Mouse (Mus musculus) layer of hippocampus, adult 2 months (tissue): ENCODE data around the gene Elmo2. TPM values are rescaled to one million over a fixed set of nuclear protein-coding genes. Genes with fewer than 3 reads are reported as not detected.

Experiments used
- DNase-seq, 2 experiments: peaks; one replicate each; pipeline ENCODE4 v3.0.0; 2022; ENCODE audit warnings: low spot score in 2 of 2
- H3K27ac ChIP-seq: fragments of 200-600 bp; 2 replicates; pipeline ENCODE4 v1.8.1; 2022
- H3K4me3 ChIP-seq: fragments of 200-600 bp; 2 replicates; pipeline ENCODE4 v1.8.1; 2022; ENCODE audit warnings: mild to moderate bottlenecking
- CTCF ChIP-seq: fragments of 200-600 bp; conservative IDR thresholded peaks from 2 replicates; pipeline ENCODE4 v1.8.1; 2022; ENCODE audit warnings: antibody characterized with exemption, mild to moderate bottlenecking, moderate library complexity
- total RNA-seq, 2 experiments: library from RNA; stranded (reverse); gene quantifications; 2 replicates each; pipeline ENCODE4 v1.2.3; 2021

Elmo2 gene
- total RNA-seq, 2 experiments from 2014 or later = 200 to 202 TPM

DNA sequence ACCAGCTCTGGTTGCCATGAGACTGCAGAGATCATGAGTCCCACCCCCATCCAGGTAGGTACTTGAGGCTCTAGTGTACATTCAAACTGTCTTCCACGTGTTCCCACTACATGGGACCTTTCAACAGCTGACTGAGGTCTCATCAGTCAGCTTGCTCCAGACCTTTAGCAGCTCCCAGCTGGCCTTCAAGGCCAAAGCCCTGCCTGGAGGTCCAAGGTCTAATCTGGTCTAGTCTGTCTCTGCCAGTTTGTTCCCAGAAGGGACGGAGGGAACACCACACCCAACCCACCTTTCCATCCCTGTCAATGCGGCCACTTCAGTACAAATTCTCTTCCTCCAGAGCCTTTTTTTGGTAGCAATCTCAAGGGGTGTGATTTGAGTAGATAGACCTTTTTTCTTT lies 42.6 kb downstream of the Elmo2 start:
- no peak for TF ChIP-seq CTCF
- no peak overlapping the region for H3K4me3 ChIP-seq
- H3K27ac ChIP-seq = no peak overlapping the region
- no peak for DNase-seq

DNA sequence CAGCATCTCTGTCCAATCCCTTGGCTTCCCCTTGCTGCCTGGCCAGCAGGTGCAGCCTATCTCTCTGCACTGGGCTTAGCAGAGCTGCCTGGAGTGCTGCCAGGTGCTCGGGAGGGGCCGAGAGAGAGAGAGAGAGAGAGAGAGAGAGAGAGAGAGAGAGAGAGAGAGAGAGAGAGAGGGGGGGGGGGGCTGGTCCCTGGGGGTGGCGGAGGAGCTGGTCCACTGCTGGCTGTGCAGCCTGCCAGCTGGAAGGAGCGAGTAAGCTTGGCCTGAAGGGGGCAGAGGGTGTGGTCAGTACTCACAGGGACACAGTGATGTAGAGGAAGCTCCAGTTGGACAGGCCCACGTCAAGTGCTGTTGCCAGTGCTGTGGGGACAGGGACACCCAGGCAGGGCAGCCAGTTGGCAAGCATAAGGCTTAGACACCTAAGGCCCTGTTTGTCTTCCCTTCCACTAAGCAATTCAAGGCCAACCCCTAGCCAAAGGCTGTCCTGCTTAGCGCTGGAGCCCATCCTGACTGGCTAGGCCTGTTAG lies 44.4 kb downstream of the Elmo2 start:
- TF ChIP-seq CTCF = no peak
- no peak overlapping the region for H3K27ac ChIP-seq
- no peak overlapping the region for H3K4me3 ChIP-seq
- DNase-seq = no peak

DNA sequence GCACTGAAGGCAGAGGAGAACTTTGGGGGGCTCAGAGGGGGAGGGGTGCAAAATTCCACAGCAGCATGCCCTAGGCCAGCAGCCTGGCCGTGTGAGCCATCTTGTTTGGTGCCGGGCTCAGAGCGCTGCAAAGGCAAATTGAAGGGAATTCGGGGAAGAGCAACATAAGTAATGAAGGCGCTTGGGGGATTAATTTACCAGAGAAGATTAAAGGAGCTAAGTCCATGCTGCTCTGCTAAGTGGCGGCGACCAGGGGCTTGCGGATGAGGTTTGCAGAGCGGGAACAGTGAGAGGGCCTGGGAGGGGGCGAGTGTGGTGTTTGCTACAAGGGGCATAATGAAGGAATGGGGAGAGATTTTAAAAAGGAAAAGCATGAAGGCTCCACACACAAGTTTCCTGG lies 46.9 kb downstream of the Elmo2 start:
- no peak for DNase-seq
- Histone ChIP-seq H3K4me3 (no peak overlapping the region), H3K27ac (no peak overlapping the region)
- no peak for TF ChIP-seq CTCF

DNA sequence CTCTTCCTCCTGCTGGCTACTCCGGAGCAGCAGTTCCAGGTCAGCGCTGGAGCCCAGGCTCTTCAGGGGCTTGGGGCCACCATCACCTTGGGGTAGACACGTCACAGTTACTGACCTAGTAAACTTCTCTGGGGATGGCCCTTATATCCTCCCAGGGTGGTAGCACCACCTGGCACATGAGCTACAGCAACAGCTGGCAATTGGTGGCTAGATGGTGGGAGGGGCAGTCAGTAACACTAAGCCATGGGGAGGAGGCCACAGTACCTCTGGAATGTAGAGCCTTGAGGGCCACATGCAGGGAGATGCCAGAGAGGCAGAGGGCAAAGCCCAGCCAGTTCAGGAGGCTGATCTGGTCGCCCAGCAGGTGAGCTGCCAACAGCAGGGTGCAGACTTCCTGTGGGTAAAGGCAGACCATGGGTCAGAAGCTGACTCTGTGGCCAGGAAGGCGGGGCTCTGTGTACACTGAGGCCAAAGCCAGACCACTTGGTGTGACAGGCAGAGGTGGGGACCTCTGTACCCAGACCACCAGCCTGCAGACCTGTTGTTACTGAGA lies 49.0 kb downstream of the Elmo2 start:
- no peak overlapping the region for H3K4me3 ChIP-seq
- TF ChIP-seq CTCF = no peak
- no peak for DNase-seq
- no peak overlapping the region for H3K27ac ChIP-seq

DNA sequence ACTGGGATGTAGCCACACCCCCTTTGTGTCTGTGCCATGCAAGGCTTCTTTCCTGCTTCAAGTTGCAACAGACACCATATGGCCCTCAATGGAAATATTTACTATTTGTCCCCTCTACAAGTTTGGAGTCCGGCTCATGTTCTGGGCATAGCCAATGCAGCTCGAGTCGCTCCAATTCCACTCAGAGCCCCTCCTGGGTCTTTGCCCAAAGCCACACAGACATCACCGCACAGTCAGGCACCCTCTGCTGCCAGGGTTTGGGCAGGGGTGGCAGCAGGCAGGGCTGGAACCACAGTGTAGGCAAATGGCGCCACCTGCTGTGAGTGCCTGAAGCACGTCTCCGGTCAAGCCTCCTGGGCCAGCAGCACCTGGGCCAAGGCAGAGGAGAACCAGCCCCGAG lies 50.5 kb downstream of the Elmo2 start:
- no peak overlapping the region for H3K27ac ChIP-seq
- TF ChIP-seq CTCF = peak; percentile 91
- peak; percentile 71 to 80 for DNase-seq
- no peak overlapping the region for H3K4me3 ChIP-seq

DNA sequence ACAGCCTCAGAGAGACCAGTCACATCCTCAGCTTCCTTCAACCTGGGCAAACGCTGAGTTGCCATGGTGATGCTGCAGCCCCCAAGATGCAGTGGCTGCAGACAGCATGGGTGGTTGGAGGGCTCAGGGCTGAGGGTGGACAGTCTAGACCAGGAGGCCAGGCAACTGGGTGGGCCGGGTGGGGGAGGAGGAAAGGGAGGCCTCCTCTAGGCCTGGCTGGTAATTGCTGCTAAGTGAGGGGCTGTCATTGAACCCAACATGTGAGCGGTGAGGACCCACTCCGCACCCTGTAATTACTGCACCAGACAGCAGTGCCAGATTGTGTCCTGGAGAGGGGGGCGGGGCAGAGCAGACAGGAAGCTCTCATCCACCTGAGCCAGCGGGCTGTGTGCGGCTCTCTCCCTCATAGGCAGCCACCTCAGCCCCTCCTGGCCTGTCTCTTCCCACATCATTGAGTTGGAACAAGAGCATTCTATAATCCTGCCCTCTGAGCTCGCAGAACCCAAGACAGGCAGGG lies 51.1 kb downstream of the Elmo2 start:
- DNase-seq = no peak
- no peak overlapping the region for H3K27ac ChIP-seq
- TF ChIP-seq CTCF = no peak
- no peak overlapping the region for H3K4me3 ChIP-seq

DNA sequence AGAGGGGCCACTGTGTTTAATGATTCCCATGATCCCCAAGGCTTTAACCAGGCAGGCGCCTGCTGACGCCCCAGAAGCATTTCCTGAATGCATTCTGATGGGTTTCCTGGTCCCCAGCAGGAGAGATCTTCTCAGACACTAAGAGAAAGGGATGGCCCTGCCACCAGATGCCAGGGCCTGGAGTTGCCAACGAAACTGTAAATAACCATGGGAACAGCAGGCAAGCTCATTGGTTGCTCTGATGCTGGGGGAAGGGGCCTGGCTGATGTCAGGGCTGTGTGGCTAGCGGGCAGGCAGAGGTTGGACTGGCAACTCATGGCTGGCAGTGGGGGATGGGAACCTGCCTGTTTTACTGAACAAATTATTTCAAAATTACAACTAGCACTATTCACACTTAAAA lies 52.7 kb downstream of the Elmo2 start:
- DNase-seq = no peak
- TF ChIP-seq CTCF = no peak
- H3K27ac ChIP-seq = no peak overlapping the region
- no peak overlapping the region for H3K4me3 ChIP-seq

DNA sequence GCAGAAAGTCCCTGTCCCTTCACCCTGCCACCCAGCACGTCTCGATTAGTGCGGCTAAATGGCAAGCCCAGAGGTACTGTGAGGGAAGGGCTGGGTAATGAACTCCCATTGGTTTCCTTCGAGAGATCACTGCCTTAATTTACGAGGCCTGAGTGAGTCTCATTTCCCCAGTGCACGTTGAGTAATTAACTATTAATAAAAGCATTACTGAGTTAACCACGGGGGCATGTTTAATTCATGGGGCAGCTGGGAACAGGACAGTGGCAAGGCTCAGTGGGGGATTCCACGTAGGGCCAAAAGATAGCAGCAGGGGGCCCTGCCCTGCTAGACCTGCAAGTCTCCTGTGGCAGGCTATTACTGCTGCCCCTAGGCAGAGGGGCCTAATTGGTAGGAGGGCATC lies 55.0 kb downstream of the Elmo2 start:
- Histone ChIP-seq H3K27ac (no peak overlapping the region), H3K4me3 (no peak overlapping the region)
- DNase-seq = no peak
- TF ChIP-seq CTCF = no peak

DNA sequence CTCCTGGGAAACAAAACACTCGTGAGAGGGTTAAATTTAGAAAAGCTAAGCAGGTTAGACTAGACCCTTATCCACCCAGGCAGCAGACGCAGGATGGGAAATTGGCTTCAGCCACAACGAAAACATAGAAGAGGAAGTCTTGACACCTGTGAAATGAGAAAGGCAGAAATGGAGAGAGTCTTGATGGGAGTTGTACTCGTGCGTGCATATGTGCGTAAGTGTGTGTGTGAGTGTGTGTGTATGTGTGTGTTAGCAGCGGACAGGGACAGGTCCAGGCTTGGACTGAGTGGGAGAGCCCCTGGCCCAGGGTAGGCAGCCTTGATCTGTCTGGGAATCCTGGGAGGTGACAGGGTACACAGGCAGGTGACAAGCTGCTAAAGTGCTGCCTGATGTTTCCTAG lies 55.4 kb downstream of the Elmo2 start:
- Histone ChIP-seq H3K4me3 (no peak overlapping the region), H3K27ac (no peak overlapping the region)
- DNase-seq = no peak
- TF ChIP-seq CTCF = no peak

DNA sequence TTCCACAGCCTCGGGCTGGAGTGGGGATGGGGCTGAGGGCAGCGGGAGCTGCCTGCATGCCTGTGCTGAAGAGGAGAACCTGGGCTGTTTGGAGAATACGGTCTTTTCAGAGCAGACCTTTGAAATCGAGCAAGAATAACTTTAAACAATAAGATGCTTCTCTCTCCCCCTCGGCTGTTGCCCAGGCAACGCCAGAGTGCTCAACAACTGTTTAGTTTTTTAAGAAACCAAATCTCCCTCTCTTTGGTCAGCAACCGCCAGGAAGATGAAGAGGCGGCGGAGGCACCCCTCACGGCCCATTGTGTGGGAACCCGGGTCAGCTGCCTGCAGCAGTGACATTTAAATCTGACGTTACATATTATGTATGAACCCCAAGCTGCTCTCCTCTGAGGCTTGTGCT lies 59.5 kb downstream of the Elmo2 start:
- H3K4me3 ChIP-seq = no peak overlapping the region
- no peak for DNase-seq
- no peak for TF ChIP-seq CTCF
- no peak overlapping the region for H3K27ac ChIP-seq

DNA sequence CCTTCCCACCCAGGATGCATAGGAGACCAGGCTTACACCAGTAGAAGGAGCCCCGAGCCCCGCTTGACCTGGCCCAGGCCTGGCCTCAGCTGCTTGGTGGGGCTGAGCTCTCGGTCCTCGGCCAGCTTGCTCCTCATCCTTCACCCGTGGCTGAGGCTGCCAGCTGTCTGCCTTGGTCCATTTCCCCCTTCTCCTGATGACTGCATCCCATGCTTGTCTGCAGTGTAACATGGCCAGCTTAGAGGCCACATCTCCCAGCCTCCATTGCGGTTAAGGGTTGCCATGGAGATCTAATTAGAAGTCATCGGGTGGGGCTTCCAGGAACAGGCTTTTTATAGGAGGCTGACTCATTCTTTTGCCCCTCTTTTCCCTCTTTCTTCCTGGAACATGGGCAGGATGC lies 62.4 kb downstream of the Elmo2 start:
- no peak overlapping the region for H3K27ac ChIP-seq
- no peak for TF ChIP-seq CTCF
- DNase-seq = no peak
- no peak overlapping the region for H3K4me3 ChIP-seq

DNA sequence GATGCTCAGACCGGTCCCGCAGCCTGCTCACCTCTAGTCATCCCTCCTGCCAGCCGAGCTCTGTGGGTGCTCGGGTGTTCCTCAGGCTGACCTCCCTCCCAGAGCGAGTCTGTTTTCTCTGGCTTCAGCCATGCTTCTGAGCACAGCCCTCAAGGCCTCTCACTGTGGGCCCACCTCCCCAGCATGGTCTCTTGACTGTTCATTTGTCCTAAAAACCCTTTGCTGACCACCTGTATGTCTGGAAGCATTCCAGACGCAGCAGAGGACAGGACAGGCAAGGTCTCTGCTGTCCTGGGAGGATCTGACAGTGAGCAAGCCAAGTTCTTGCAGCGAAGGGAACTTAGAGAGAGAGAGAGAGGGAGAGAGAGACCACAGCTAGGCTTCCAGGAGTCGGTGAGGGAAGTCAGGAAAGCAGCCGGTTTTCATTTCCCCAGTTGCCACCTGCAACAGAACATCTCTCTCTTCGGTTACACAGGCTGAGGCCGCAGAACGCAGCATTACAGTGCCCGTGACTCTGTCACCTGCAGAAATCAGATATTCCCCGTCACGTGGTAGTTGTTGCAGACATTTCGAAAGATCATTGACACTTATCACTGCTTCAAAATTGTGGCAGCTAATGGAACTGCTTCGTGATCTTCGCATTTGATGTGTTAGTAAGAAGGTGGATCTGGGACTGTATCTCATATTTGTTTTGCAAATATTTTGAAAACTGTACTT lies 63.8 kb downstream of the Elmo2 start:
- Histone ChIP-seq H3K27ac (no peak overlapping the region), H3K4me3 (no peak overlapping the region)
- no peak for TF ChIP-seq CTCF
- no peak for DNase-seq

DNA sequence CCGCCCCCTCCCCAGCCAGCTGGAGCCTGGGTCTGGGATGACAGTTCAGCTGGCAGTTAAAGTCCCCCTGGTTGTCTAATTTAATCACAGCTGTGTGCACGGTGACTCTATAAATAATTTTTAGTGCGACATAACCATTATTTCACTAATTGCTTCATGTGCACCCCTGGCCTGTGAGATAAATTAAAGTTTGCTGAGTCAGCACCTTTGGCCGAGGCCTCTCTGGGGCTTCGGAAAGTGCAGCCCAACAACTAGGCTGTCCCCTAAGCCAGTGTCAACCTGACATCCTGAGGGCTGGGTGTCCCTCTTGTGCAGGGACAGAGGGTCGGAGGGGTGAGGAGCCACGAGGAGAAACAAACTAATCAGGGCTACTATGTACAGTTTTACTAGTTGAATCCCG lies 66.4 kb downstream of the Elmo2 start:
- no peak overlapping the region for H3K27ac ChIP-seq
- no peak for TF ChIP-seq CTCF
- H3K4me3 ChIP-seq = no peak overlapping the region
- DNase-seq = no peak

DNA sequence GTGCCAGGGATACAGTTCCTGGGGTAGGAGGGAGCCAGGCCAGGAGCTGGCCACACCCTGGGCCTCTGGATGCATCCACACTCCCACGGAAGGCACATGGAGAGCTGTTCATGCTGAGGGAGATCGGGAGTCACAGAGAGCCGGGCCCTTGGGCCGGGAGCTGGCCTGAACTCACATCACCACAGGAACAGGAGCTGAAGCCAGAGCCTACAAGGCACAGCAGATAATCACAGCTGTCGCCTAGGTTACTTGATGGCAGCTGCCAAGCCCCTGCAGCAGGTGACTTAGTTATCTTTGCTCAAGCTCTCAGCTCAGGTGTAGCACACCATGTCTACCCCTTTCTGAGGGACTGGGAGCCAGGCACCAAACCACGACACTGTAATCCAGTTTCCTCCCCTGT lies 68.0 kb downstream of the Elmo2 start:
- H3K27ac ChIP-seq = no peak overlapping the region
- no peak overlapping the region for H3K4me3 ChIP-seq
- DNase-seq = no peak
- TF ChIP-seq CTCF = no peak
